Mouse (Mus musculus): ENCODE data around the gene Idh3a. TPM values are rescaled to one million over a fixed set of nuclear protein-coding genes. Genes with fewer than 3 reads are reported as not detected.

Idh3a gene
- polyA plus RNA-seq, 1 experiment from 2014 or later: 134 TPM

DNA sequence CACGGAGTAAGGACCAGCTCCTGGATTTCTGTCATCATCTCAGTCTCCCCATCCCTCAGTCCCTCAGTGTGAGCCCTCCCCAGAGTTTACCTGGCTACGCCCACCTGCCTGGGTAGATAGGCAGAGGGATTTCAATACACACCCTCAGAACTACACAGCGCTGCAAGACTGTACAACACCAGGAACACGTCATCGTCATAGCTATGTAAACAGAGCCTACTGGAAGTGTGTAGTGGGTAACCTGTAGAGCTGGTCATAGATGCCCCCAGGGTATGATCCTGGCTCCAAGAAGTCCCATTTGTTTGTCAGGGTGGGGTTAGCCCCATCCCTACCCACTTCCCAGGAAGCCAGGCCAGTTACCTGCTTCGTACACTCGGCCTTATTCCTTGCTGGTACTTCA lies 57.0 kb downstream of the Idh3a start:
- H3K9me3 ChIP-seq (replicated peaks; ENCODE audit: control insufficient read depth, low read length): no peaks in the 10 kb centered on the region
- ATAC-seq (replicated peaks; ENCODE audit: insufficient number of reproducible peaks, low FRiP score, low TSS enrichment, low read depth) (no peak), DNase-seq (ENCODE audit: low spot score) (no peak)
- H3K27ac ChIP-seq (replicated peaks; ENCODE audit: low read depth, low read length): no peak overlapping the region
- WGBS: 89% methylated on average over 7 of the region's 7 CpGs
- no peak overlapping the region for H3K4me2 ChIP-seq (ENCODE audit: low read depth, low read length)
- H3K4me3 ChIP-seq (ENCODE audit: low read depth, low read length): no peak overlapping the region
- H3K27me3 ChIP-seq (ENCODE audit: control insufficient read depth, insufficient read depth, low read length): no peaks in the 10 kb centered on the region
- no peak overlapping the region for H3K9ac ChIP-seq (replicated peaks; ENCODE audit: low read length)
- no peaks in the 10 kb centered on the region for H3K36me3 ChIP-seq (replicated peaks; ENCODE audit: control insufficient read depth, insufficient read depth, low read depth, low read length)
- no peaks in the 10 kb centered on the region for H3K4me1 ChIP-seq (ENCODE audit: control insufficient read depth, insufficient read depth, low read length)

DNA sequence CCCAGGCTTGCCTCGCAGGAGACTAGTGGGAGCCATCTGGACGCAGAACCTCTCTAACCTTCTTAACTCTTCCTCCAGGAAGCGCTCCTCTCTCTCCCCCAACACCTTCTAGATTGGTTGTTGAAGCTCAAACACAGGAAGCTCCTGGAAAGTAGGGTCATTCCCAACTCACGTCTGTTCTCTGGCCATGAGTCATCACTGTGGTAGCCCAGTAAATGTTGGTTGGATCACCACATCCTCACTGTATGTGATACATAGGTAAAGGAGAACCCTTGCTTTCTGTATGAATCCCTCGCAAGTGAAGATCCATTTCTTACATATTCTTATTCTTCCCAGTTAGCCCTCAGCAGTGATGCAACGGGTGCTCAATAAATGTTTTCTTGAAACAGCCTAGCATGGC lies 59.4 kb downstream of the Idh3a start:
- no peak overlapping the region for H3K4me3 ChIP-seq (ENCODE audit: low read depth, low read length)
- DNase-seq (ENCODE audit: low spot score): no peak
- no peak overlapping the region for H3K27ac ChIP-seq (replicated peaks; ENCODE audit: low read depth, low read length)
- no peaks in the 10 kb centered on the region for H3K9me3 ChIP-seq (replicated peaks; ENCODE audit: control insufficient read depth, low read length)
- no peak overlapping the region for H3K4me2 ChIP-seq (ENCODE audit: low read depth, low read length)
- WGBS: 82% methylated on average over 6 of the region's 6 CpGs
- ATAC-seq (replicated peaks; ENCODE audit: insufficient number of reproducible peaks, low FRiP score, low TSS enrichment, low read depth): no peak
- H3K4me1 ChIP-seq (ENCODE audit: control insufficient read depth, insufficient read depth, low read length): no peaks in the 10 kb centered on the region
- no peaks in the 10 kb centered on the region for H3K27me3 ChIP-seq (ENCODE audit: control insufficient read depth, insufficient read depth, low read length)
- H3K9ac ChIP-seq (replicated peaks; ENCODE audit: low read length): no peak overlapping the region
- no peaks in the 10 kb centered on the region for H3K36me3 ChIP-seq (replicated peaks; ENCODE audit: control insufficient read depth, insufficient read depth, low read depth, low read length)

DNA sequence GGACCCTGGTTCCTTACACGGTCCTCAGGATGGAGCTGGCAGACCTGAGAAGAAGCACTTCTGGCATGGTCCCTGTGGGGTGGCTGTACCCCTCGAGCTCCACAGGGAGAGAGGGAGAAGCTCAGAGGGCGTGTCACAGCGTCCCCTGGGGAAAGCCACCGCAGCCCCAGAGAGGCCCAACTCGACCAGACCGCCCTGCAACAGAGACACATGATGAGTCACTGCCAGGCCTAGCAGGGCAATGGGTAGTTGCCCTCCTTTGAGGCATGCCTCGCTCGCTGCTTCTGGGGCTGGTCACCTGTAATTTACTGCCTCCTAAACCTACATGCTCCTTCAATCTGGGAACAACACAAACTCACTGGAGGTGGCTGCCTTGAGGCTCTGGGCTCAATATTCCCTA lies 60.1 kb downstream of the Idh3a start:
- Histone ChIP-seq H3K4me2 (ENCODE audit: low read depth, low read length) (no peak overlapping the region), H3K9ac (replicated peaks; ENCODE audit: low read length) (no peak overlapping the region), H3K4me1 (ENCODE audit: control insufficient read depth, insufficient read depth, low read length) (no peaks in the 10 kb centered on the region), H3K27ac (replicated peaks; ENCODE audit: low read depth, low read length) (no peak overlapping the region), H3K36me3 (replicated peaks; ENCODE audit: control insufficient read depth, insufficient read depth, low read depth, low read length) (no peaks in the 10 kb centered on the region), H3K27me3 (ENCODE audit: control insufficient read depth, insufficient read depth, low read length) (no peaks in the 10 kb centered on the region), H3K4me3 (ENCODE audit: low read depth, low read length) (no peak overlapping the region), H3K9me3 (replicated peaks; ENCODE audit: control insufficient read depth, low read length) (no peaks in the 10 kb centered on the region)
- 84% methylated on average over 9 of the region's 9 CpGs for WGBS
- ATAC-seq (replicated peaks; ENCODE audit: insufficient number of reproducible peaks, low FRiP score, low TSS enrichment, low read depth): no peak
- no peak for DNase-seq (ENCODE audit: low spot score)

- no peaks in the 10 kb centered on the region for H3K9me3 ChIP-seq (replicated peaks; ENCODE audit: control insufficient read depth, low read length)
- no peak overlapping the region for H3K4me2 ChIP-seq (ENCODE audit: low read depth, low read length)
- DNase-seq (ENCODE audit: low spot score) (no peak), ATAC-seq (replicated peaks; ENCODE audit: insufficient number of reproducible peaks, low FRiP score, low TSS enrichment, low read depth) (no peak)
- no peak overlapping the region for H3K4me3 ChIP-seq (ENCODE audit: low read depth, low read length)
- H3K27me3 ChIP-seq (ENCODE audit: control insufficient read depth, insufficient read depth, low read length): no peaks in the 10 kb centered on the region
- no peaks in the 10 kb centered on the region for H3K36me3 ChIP-seq (replicated peaks; ENCODE audit: control insufficient read depth, insufficient read depth, low read depth, low read length)
- no peak overlapping the region for H3K9ac ChIP-seq (replicated peaks; ENCODE audit: low read length)
- H3K4me1 ChIP-seq (ENCODE audit: control insufficient read depth, insufficient read depth, low read length): no peaks in the 10 kb centered on the region
- WGBS: 76% methylated on average over 2 of the region's 2 CpGs
- H3K27ac ChIP-seq (replicated peaks; ENCODE audit: low read depth, low read length): no peak overlapping the region
Observed at GRCm38 (mm10) chr9:54647456-54647855, 61.3 kb downstream of the Idh3a start.

- no peaks in the 10 kb centered on the region for H3K36me3 ChIP-seq (replicated peaks; ENCODE audit: control insufficient read depth, insufficient read depth, low read depth, low read length)
- H3K4me2 ChIP-seq (ENCODE audit: low read depth, low read length): no peak overlapping the region
- H3K27me3 ChIP-seq (ENCODE audit: control insufficient read depth, insufficient read depth, low read length): no peaks in the 10 kb centered on the region
- no peak overlapping the region for H3K27ac ChIP-seq (replicated peaks; ENCODE audit: low read depth, low read length)
- no peaks in the 10 kb centered on the region for H3K4me1 ChIP-seq (ENCODE audit: control insufficient read depth, insufficient read depth, low read length)
- DNase-seq (ENCODE audit: low spot score): no peak
- H3K4me3 ChIP-seq (ENCODE audit: low read depth, low read length): no peak overlapping the region
- no peak for ATAC-seq (replicated peaks; ENCODE audit: insufficient number of reproducible peaks, low FRiP score, low TSS enrichment, low read depth)
- H3K9me3 ChIP-seq (replicated peaks; ENCODE audit: control insufficient read depth, low read length): no peaks in the 10 kb centered on the region
- 88% methylated on average over 1 of the region's 1 CpGs for WGBS
- H3K9ac ChIP-seq (replicated peaks; ENCODE audit: low read length): no peak overlapping the region
Observed at GRCm38 (mm10) chr9:54649360-54649759, 63.2 kb downstream of the Idh3a start.

DNA sequence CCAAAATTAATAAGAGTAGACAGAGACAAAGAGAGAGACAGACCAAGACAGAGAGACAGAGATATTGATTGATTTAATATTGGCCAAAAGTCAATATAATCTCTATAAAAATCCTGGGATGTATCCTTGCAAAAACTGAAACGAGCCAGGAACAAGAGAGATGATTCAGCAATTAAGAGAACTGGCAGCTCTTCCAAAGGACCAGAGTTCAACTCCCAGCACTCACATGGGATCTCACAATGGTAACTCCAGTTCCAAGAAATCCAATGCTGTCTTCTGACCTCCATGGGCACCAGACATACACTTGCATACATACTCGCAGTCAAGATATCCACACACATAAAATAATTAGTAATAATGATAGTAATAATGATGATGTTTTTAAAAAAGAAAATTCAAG lies 66.6 kb downstream of the Idh3a start:
- no peaks in the 10 kb centered on the region for H3K4me1 ChIP-seq (ENCODE audit: control insufficient read depth, insufficient read depth, low read length)
- no peak for ATAC-seq (replicated peaks; ENCODE audit: insufficient number of reproducible peaks, low FRiP score, low TSS enrichment, low read depth)
- 83% methylated on average over 2 of the region's 2 CpGs for WGBS

More for the DNA sequence above, 66.6 kb downstream of the Idh3a start:
- no peak for DNase-seq (ENCODE audit: low spot score)
- no peak overlapping the region for H3K27ac ChIP-seq (replicated peaks; ENCODE audit: low read depth, low read length)
- H3K27me3 ChIP-seq (ENCODE audit: control insufficient read depth, insufficient read depth, low read length): no peaks in the 10 kb centered on the region
- H3K4me2 ChIP-seq (ENCODE audit: low read depth, low read length): no peak overlapping the region
- H3K4me3 ChIP-seq (ENCODE audit: low read depth, low read length): no peak overlapping the region
- no peaks in the 10 kb centered on the region for H3K9me3 ChIP-seq (replicated peaks; ENCODE audit: control insufficient read depth, low read length)
- no peak overlapping the region for H3K9ac ChIP-seq (replicated peaks; ENCODE audit: low read length)
- H3K36me3 ChIP-seq (replicated peaks; ENCODE audit: control insufficient read depth, insufficient read depth, low read depth, low read length): no peaks in the 10 kb centered on the region

Other genes starting within 250 kb of the Idh3a start
- 8.3 and 8.8 TPM in 2 replicates for gene Dmxl2, start 84.7 kb upstream of the Idh3a start, polyA plus RNA-seq (2014; fragmentation: Nextera tagmentation; extraction: Ambion mirVana)
- not detected in 2 replicates for gene Sh2d7, start 47.4 kb upstream of the Idh3a start, polyA plus RNA-seq (2014; fragmentation: Nextera tagmentation; extraction: Ambion mirVana)
- gene Cib2, start 26.1 kb upstream of the Idh3a start, polyA plus RNA-seq (2014; fragmentation: Nextera tagmentation; extraction: Ambion mirVana): 17.6 and 20.2 TPM in 2 replicates
- 1.4 and 2.8 TPM in 2 replicates for gene Acsbg1, start 75.5 kb downstream of the Idh3a start, polyA plus RNA-seq (2014; fragmentation: Nextera tagmentation; extraction: Ambion mirVana)
- gene Dnaja4, start 112.5 kb downstream of the Idh3a start, polyA plus RNA-seq (2014; fragmentation: Nextera tagmentation; extraction: Ambion mirVana): 4.2 and 4.7 TPM in 2 replicates
- 196 and 206 TPM in 2 replicates for gene Wdr61, start 148.2 kb downstream of the Idh3a start, polyA plus RNA-seq (2014; fragmentation: Nextera tagmentation; extraction: Ambion mirVana)
- 962 and 1,036 TPM in 2 replicates for gene Crabp1, start 178.4 kb downstream of the Idh3a start, polyA plus RNA-seq (2014; fragmentation: Nextera tagmentation; extraction: Ambion mirVana)